Mouse (Mus musculus): ENCODE results near the gene Clcn1.

Gene Clcn1

DNA sequence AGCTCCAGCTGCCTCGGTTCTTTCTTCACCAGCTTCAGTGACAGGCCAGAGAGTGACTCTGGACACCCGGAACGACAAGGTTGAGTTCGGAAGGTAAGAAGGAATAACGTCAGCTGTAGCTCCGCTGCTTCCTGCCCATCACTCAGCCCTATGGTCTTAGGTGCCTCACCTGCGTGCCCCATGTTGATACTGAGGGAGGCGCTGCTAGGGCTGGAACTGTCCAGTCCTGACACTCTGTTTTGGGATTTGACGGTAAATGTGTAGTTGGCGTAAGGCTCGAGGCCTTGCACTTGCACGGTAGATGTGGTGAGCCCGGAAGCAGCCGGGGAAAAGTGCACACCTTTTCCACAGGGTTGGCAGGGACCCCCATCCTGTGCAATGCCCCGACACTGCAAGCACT lies 78.1 kb downstream of the Clcn1 start:
- no peak for DNase-seq (ENCODE audit: low spot score in 2 of 2)

DNA sequence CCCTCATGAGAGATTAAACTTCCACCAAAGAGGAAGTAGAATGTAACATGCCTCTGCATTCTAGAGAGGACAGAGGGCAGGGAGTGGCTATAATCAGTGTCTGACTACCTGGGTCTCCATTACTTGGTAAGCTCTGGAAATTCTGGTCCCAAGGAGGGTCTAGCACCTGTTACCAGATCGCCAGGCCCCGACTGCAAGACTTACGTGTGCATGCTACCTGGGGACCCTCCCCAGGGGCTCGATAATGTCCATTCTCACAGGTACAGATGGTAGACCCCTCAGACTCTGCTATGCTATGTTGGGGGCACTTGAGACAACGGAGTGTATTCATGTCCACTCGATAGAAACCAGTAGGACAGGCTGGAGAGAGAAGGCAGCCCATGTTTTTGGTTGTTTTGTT lies 78.7 kb downstream of the Clcn1 start:
- no peak for DNase-seq (ENCODE audit: low spot score in 2 of 2)
